Mouse (Mus musculus): Measurements from ENCODE around the gene Robo3.

Gene Robo3

DNA sequence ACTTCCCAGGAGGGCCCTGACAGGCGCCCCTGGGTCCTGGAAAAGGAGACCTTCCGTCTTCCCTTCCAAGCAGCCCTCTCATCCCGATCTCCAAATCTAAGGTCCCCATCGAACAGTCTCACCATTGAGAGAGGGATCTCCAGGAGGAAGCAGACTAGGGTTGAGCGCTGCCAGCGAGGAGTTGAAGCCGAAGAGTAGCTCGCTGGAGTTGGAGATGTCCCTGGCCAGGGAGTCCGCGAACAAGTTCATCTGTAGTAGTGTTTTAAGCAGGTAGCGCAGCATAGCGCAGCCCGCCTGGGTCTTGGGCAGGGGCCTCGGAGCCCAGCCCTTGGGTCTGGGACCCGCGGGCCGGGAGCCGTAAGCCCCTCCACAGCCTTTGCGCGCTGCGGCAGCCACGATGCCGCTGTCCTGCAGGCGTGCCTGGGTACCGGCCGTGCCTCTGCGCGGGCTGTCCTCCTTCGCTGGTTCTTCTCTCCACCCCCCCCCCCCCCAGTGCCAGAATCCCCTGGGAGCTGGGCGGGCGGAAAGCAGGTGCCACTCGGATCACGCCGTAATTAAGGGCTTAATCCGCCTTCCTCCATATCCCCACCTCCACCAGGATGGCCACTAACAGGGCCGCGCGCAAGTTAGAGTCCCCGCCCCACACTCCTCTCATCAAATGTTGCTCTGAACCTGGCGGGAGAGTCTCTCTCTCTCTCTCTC is at the start of gene Robo3:
Gene Robo3 (minus strand): TSS at position 527 of the 702 bp plus-strand sequence.
- DNase-seq, result no peak

GRCm38 (mm10) chr9:37474923-37475322 is 41.9 kb upstream of the Robo3 start:
- peak; percentile 45 for DNase-seq

- no peak for DNase-seq
These were observed 40.6 kb upstream of the Robo3 start for GRCm38 (mm10) chr9:37473611-37474125.

GRCm38 (mm10) chr9:37462764-37463163 is 29.7 kb upstream of the Robo3 start:
- DNase-seq, result peak; percentile 71

DNA sequence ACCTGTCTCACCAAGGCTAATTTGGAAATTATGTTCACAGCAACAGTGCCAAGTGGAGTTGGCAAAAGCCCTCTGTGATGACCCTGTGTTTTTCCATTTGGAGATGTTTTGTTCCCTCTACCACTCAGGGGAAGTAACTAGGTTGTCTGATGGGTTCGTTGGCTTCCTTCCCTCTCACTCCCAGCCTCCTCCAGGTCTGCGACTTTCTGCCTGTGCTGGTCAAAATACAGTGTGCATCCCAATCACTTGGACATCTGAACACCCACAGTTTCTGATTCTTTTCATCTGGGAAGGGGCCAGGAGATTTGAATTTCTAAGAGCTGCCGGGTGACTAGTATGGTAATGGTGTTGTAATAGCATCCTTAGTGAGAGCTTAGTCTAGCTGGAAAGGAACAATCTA is 28.5 kb upstream of the Robo3 start:
- DNase-seq, result no peak

DNA sequence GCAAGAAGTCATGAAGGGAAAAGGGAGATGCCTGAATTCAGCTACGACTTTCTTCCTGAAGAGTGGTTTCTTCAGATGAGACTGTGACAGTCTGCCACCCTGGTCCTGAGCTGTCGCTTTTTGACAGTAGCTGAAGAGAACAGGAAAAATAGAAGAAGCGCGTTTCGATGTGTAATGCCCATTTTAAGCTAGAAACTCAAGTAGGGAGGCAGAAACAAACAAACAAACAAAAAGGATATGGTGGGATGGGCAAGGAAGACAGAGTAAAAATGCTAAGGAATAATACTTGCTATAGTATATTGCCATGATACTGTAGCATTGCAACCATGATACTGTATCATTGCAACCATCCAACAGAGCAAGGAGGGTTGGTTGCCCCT is 27.9 kb upstream of the Robo3 start:
- DNase-seq, result no peak

GRCm38 (mm10) chr9:37460043-37460960 is 27.3 kb upstream of the Robo3 start:
- peak; percentile 37 for DNase-seq

- DNase-seq, result no peak
These were observed 26.6 kb upstream of the Robo3 start for GRCm38 (mm10) chr9:37459665-37460042.

DNA sequence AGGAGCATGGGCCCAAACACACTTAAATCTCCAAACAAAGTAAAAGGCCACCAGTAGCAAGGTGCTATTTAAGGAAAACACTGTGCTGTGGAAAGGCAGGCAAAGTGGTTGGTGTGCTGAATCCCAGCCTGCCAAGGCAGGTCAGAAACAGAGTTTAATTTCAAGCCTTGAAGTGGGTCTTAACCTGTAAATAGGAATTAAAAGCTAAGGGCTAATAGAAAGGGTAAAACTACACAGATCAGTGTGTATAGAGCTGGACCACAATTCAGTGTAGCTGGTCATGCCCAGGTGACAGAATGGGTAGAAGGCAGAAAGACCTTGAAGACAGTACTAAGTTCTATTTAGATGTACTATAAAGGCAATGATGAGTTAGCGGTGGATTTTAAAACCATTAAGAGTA is 24.1 kb upstream of the Robo3 start:
- no peak for DNase-seq

DNA sequence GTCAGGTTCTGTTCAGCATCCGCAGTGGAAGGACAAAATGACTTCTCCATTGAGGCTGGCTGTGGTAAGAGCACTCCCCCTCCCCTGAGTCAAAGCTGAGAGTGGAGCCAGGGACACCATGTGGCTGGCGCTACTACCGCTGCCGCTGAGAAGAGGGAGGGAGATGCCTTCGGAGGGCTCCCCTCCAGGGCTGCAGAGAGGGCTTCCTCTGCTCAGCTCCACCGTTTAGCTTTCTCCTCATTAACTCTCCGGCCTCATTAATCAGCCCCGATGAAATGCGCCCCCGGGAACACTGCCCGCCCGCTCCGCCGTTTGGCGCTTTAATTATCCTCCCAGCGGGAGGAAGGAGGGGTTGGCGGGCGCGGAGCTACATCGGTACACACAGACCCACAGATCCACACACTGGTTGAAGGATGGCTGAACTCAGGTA is 23.4 kb upstream of the Robo3 start:
- peak; percentile 35 for DNase-seq

- DNase-seq, result no peak
These were observed 22.8 kb upstream of the Robo3 start for GRCm38 (mm10) chr9:37455868-37456267.

DNA sequence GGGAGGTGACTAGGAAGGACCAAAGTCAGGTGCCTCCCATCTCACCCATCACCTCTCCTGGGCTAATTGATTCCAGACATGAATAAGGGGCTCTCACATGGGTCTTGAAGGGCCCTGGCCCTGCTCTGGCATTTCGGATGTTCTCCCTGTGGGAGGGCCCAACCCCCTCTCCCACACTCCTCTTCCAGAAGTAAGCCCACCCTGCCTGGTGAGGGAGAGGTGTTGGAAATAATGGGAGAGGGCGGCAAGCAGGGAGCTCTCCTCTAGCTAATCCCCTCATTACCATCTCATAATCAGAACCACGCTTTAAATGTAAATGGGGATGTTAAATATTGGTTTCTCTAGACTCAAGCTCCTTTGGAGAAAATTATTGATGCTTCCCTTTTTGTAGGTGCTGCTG is 21.9 kb upstream of the Robo3 start:
- no peak for DNase-seq

GRCm38 (mm10) chr9:37454011-37454492 is 21.0 kb upstream of the Robo3 start:
- no peak for DNase-seq

DNA sequence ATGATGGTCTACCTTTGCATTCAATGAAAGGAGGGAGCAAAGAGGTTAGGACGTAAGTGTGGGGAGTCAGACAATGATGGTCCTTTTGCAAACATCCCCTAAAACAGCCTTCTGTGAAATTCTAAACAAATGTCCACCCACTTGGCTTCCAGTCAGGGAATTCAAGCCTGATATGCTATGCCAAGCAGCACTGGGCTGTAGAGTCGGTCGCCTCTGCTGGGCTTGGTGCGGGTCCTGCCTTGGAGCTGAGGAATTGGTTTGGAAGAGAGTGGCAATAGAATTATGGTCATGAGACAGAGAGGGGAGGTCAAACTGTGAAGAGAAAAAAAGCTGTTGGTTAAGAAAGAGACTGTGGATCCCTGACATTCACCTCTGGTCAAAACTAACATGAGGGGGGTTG is 20.3 kb upstream of the Robo3 start:
- DNase-seq, result no peak

- no peak for DNase-seq
These were observed 19.4 kb upstream of the Robo3 start for GRCm38 (mm10) chr9:37452401-37452800.

- DNase-seq, result no peak
These were observed 5.0 kb upstream of the Robo3 start for GRCm38 (mm10) chr9:37437772-37438735.

DNA sequence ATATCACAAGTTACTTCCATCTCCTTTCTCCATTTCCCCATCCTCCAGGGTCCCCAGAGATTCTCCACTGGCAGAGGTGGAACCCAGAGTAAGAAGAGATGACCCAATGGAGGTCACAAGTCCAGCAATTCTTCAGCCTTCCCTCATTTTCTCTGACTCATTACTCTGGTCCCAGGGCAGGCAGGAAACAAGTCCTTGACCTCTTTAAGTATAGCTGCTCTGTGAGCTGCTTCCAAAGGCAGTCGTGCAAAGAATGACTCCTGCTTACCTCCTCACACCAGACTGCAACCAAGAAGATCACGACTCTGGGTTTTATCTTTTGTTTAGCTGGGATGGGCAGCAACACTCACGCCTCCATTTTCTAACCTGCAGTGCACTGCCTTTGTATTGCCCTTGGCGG is 2.6 kb upstream of the Robo3 start:
- no peak for DNase-seq

DNA sequence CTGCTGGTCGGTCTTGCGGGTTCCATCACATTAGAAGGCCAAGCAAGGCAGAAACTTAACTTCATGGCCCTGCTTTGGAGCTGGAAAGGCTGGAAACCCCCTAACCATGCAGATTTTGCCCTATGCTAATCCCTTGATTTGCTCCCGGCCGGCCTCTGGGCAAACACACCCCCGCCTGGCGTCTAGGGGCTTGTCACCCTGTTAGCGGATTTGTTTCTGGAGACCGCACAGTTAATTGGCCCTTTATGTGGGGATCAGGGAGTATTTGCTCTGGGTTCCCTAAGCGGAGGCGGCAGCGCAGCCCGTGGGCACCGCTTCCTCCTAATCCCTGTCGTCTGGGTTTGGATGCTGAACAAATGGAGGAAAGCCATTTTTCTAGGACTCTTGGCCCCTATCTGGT is 1.9 kb upstream of the Robo3 start:
- no peak for DNase-seq

DNA sequence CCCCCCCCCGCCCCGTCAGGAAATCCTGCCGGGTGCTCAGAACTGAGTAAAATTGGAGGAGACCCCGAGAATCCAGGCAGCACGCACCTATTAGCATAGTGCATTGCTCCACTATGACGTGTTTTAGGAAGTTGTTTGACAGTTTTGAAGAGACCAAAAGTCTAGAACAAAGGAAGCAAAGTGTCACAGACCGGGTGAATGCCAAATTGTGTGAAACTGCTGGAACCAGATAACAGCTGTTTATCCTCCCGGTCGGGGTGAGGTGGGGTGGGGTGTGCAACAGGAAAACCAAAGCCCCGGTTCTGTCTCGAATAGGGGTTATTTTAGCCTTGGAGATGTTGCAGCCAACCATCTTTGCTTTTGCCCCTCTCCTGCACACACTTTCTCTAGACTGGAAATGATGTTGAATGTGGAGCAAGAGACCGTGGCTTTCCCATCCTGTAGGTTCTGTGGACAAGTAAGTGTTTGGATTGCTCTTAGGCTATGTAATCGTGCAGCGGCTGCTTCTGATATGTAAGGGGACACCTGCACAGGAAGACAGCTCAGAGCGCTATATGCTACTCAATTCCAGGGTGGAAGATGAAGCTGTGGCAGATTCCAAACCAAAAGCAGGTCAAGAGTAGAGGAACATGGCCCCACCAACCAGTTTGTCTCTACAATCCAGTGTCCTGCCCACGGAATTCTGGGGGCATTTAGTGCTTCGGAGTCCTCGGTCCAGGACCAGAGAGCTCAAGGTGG is 946 bp upstream of the Robo3 start:
- peak; percentile 54 for DNase-seq

GRCm38 (mm10) chr9:37432026-37432666 is 900 bp downstream of the Robo3 start:
- DNase-seq, result peak; percentile 80

DNA sequence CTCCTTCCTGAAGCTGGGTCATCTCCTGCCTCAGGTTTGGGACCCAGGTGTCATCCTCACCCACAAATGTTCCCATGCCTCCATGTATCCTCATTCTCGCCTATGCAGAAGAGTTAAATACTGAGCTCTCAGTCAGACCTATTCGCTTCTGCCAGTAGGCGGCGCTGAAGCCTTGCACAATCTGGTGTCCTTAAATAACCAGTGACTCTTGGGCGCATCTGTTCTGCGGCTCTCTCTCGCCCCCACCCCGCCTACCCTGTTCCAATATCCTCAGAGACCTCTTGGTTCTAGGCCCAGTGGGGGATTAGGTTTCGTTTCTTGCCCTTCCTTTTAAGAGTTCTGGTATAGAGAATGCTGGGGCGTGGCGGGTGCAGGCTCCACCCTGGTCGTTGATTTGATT is 2.5 kb downstream of the Robo3 start:
- DNase-seq, result peak; percentile 91

Data from lung, postnatal 10 days (tissue).